Mouse (Mus musculus): ENCODE results near the gene Gm28043.

DNA sequence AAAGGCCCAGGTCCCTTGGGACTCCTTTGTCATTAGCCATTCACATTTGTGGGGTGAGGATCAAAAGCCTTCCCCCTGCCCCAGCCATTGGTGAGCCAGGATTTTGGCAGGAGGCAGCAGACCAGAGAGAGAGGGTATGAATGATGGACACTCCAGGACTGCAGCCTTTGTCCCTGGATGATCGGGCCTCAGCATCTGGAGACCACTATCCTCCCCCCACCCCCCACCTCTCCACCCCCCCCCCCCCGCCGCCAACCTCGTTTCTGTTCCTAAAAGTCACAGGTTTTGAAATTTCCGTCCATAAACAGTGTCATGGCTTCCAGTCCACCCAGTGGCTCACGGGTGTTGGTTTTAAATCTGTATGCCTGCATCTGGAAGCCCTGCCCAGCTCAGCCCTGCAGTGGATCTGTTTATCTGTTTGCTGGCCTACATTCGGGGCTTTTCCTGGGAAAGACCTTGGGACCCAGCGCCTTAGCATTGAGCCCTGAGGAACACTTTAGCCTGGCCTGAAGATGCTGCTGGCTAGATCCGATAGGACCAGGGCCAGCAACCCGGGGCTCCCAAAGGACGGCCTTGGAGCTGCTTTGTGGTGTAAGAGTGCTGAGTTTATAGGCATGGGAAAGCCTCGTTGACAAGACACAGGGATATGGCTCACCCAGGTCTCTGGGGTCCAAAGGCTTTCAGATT is 116.7 kb downstream of the Gm28043 start:
- TF ChIP-seq POLR2A (IDR thresholded peaks at IDR 0.05; ENCODE audit: borderline replicate concordance, extremely low read depth, low read depth, low read length) (no peak), CTCF (IDR thresholded peaks at IDR 0.05; ENCODE audit: insufficient read depth, low read length) (no peak)

Data from lung, adult 2 months (tissue).